Mouse (Mus musculus) c-Kit-positive CD71-positive TER-119-positive erythroid progenitor cells, embryonic 14.5 days (primary cell): ENCODE measurements around the gene Frmd4b.
A peak's percentile ranks its signal among the peaks of the same experiment; 100 is the strongest.

Experiments
- DNase-seq: peaks from one replicate; pipeline ENCODE4 v3.0.0-alpha.2; 2013; ENCODE audit warnings: low spot score

Gene Frmd4b

DNA sequence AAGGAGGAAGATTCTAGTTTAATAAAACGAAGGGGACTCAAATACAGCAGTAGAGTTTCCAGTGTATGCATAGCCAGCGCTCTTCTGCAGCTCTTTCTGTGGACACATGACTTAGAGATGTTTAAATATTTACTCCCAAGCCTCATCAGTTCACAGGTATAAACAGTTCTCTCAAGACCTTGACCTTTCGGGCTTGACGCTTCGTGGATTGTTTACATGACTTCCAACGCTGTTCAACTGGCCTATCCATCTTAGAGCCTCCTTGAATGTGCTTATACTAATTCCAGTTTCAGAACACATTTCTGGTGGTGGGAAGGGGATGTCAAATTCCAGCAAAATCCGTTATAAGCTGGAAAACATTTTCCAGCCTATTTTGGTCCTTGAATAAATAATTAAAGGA is 203.9 kb downstream of the Frmd4b start:
- no peak for DNase-seq

DNA sequence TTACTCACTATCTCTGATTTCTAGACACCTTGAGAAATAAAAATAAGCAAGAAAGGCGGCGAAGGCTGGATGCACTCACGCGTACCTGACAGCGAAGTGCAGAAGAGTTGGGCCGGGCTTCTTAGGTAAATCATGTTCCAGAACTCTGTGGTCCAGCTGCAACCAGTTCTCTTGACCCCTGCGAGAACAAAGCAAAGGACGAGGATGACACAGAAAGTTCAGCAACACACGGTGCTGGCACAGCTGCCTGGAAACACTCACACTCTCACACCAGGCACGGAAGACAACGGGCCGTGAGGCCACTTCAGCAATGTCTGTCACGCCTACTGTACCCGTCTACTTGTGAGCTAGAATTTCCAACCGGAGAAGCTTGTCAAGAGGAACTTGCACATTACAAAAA is 204.9 kb downstream of the Frmd4b start:
- no peak for DNase-seq

DNA sequence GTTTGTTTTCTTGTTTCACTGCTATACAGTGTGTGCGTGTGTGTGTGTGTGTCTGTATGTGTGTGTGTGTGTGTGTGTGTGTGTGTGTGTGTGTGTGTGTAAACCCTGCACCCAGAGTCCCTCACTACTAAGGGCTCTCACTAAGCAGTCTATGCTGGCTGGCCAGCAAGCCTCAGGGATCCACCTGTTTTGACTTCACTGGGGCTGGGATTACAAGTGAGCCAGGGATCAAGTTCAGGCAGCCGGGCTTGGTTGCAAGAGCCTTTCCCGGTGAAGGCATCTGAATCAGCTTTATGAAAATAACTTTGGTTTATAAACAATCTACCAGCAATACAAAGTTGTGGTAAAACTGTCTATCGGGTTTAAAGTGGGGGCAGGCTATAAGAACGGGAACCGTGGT is 206.0 kb downstream of the Frmd4b start:
- no peak for DNase-seq

DNA sequence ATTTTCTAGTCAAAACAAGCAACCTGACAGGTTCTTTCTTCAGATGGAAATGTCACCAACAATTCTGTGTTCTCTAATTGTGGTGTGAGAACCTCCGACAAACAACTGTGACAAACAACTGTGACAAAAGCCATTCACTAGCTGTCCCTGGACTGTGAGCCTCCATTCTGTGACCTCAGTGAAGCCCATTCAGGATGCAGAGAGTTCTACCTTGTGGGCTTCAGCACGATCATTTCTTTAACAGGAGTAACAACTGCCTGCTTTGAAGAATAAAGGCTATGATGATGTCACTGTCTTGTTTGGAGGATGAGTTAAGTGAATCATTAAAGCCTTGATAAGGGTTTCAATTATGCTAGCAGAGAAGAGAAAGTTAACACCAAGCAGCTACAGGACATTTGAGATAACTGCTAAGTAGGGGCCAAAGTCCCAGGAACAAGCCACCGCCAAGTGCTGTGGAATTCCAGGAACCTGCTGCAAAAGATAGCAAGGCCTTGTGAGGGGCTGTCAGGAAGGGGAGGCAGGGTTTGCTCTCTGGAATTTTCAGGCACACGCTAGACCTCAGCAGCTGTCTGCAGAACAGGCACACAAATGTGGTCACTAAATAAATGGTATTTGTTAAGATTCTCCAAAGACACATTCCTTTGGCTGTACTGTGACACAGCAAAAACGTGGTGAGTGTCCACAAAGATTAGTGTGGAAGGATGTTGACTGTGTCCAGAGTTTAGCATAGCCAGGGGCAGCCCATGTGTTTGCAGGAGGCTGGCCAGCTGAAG is 207.7 kb downstream of the Frmd4b start:
- DNase-seq, result no peak

DNA sequence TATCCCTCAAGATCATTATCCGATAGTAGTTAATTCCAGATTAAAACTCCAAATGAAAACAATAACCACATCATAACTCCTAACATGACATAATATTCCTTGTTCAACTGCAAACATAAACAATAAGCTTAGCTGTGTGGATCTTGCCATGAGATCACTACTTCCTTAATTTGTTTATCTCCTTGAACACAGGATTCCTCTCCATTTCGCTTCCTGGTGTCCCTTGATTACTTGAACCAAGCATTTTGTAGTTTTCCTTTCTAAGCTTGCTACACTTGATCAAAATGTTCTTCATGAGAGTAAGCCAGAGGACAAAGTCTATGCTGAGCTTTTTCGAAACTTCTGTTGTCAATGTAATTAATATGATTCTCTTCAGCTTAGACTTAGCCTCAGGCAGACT is 209.4 kb downstream of the Frmd4b start:
- DNase-seq, result no peak

DNA sequence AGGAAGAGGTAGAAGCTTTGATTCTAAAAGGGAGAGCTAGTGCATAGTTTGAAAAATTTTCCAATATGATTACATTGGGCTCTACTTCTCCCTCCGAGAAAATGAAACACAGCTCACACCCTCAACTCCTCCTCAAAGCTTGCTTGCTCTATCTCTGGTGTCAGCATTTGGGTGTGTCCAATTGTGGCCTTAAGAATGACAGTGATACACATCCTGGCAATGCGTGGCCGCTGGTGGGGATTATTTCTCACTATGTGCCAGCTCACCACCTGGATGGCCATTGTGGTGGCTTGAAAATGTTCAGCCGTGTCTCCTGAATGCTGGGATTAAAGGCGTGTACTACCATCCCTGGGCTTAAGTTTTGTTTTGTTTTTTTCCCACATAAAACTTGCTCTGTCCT is 209.9 kb downstream of the Frmd4b start:
- peak; percentile 54 for DNase-seq

DNA sequence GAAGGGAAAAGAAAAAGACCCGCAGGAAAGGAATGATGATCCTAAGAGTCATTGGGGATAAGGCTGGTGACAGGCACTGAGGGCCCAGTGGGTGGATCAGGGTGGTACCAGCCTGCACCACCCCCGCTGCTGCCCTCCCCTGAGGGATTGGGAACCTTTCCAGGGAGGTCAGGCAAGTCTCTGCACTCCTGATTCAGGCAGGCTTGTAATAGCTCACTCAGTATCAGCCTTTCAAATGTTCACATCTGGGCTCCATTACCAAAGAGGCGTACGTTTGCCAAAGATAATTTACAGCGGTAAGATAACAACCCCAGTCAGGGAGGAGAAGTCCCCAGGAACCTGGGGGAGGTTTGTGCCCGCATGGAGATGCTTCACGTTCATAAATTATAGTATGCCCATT is 212.0 kb downstream of the Frmd4b start:
- peak; percentile 53 for DNase-seq

DNA sequence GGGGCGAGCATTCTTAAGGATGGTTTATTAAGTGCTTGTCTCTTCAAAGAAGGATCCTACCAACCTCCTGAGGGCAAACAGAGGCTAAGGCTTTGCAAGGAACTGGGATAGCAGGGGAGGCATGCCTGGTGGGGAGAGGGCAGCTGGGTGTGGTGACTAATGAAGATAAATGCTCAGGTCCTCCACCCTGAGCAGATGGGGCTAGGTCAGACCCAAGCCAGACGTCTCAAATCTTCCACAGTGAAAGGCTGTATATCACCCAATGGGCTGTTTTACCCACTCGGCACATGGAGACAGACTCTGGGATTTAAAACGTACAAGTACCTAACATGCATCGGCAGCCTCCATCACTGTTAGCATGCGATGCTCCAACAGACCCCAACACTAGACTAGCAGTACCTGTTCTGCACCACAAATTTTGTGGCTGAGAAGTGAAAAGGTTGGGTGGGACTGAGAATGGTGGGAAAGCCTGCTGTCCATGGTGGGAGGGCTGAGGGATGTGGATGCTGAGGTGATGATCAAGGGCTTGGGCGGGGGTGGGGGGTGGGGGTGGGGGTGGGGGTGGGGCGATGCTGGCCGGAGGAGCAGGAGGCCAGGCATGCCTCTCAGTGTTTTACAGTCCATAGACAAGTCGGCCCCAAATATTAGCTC is 214.4 kb downstream of the Frmd4b start:
- DNase-seq, result no peak

DNA sequence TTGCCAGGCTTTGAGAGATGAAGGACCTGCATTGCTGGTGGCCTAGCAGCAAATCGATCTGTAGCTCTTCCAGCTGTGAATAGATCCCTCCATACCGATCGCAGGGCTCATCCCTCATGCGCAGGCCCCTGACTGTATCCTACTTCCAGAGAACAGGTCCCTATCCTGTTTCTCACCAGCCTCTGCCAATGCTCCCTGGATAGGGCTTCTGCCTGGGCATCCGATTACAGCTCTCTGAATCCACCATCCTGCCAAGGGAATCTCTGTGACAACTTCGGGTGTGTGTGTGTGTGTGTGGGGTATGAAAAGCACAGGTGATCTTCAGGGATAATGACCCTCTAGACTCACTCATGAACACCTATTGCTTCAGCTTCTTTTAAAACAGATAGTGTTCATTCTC is 216.9 kb downstream of the Frmd4b start:
- DNase-seq, result no peak

DNA sequence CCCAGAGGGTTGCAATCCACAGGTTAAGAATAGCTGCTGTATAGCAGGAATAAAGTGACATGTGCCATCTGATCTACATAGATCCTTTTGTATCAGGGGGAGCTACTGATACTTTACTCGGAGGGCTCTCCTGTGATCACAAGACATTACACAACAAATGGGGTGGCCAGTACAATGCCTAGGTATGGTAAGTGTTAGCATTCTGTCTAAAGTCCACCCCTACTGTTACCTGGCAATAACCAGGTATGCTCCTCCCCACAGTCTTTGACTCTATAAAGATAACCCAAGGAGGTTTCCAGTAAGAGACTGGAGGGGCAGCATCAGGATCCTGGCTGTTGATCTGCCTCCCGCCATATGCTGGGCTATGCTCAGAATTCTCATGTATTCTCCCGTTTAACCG is 219.4 kb downstream of the Frmd4b start:
- DNase-seq, result no peak

DNA sequence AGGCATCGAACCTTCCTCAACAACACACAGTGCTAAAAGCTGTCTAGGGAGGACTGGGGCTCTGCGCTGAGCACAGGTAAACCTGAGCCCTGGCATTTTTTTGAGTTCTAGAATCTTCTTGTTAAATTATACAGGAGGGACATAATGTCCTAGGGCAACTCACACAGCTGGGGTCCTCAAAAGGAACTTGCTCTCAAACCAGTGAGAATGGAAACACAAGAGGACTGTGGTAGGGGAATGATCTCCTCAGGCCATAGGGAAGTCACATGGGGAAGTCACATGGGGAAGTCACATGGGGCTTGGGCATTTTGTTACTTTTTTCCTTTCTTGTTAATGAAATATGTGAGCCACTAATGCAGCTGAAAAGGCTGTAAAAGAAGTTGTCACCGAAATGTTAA is 220.4 kb downstream of the Frmd4b start:
- DNase-seq, result no peak

DNA sequence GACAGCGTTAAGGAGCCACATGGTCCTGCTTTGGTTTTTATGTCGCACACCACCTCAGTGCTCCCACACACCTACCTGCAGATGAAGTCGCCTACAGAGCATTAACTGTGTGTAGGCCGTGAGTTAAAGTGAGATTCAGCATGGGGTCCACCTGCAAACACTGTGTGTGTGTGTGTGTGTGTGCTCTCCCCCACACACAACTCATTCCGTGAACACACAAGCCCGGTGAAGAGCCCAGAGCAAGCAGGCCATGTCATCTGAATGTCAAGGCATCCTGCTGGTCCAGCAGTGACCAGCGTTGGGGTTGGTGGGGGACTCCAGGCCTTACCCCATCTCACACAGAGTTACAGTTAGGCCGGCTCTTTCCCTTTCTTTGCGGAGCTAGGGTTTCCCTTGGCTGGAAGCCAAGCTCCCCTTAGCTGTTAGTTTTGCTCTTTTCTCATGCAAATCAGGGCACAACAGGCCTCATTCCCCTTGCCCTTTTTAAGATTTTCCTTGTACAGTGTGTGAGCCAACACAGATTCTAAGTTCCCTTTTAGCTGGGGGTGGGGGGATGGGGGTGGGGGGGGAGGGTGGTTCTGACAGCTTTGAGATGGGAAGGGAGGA is 220.9 kb downstream of the Frmd4b start:
- no peak for DNase-seq

DNA sequence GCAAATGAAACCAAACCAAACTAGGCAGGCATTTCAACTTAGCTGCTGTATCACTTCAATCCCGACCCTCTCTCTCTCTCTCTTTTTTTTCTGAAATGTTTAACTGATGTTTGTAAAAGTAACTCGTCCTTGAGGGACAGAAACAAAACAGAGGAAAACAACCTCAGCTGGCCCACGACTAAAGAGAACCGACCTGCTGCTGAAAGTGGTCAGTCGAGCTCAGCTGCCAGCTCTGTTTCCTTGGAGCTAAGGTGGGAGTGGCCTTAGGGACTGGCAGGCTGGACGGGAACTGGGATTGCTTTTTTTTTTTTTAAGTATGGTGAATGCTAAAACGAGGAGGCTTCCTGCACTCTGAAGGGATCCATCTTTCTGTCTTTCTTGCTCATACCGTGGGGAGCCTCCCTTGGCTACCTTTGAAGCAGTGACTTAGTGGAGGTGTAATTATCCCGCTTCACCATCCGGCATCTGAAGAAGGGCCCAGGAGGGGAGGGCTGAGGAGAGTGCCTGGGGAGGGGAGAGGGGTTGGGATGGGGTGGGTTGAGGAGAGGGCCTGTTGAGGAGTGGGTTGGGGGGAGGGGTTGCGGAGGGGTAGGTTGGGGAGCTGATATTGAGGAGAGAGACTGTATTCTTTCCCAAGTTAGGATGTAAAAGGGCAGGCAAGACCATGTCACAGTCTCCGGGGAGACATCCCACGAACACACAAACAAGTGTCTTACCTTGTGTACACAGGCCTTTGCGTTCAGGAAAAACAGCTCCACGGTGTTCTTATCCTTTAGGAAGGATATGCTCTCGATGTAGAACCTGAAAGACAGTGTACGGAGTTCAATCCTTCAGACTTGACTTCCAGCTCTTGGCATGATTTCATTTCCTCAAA is 221.6 kb downstream of the Frmd4b start:
- DNase-seq, result no peak

DNA sequence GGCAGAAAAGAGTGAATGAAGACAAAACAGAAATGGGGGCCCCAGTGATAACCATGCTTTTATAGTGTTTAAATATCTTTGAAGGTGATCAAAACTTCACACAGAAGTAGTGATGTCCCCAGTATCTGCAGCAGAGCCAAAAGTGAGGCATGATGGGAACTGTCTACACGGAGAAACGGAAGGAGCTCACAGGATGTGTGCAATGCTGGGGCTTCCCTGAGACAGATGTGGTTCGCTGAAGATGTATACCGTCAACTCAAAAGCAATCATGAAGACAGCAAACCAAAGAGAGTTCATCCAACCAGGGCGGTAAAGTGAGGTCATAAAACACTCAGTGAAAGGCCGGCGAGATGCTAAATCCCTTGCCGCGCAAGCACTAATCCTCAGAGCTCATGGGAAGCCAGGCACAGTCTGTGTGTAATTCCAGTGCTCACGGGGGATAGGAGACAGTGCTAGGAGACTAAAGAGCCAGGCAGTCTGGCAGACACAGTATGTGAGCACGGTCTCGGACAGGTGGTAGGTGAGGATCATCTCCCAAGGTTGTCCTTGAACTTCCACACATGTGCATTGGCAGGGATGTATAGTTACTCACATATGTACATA is 222.8 kb downstream of the Frmd4b start:
- DNase-seq, result no peak

DNA sequence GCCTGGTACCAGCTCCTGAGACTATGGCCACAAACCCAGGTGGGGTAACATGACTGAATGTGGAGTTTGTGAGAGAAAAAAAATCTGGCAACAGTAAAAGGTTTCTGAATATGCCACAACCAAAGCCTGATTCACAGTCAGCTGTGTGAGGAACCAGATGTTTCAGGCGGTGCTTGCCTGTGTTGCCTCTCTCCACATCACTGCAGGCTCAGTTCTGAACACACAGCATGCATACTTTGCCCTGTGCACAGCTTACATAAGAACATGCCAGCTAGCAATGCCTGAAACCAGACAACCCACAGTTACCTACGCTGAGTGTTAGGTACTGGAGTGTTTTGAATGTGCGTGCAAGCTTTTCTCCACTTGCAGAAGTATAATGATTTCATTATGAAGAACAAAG is 224.4 kb downstream of the Frmd4b start:
- DNase-seq, result no peak

DNA sequence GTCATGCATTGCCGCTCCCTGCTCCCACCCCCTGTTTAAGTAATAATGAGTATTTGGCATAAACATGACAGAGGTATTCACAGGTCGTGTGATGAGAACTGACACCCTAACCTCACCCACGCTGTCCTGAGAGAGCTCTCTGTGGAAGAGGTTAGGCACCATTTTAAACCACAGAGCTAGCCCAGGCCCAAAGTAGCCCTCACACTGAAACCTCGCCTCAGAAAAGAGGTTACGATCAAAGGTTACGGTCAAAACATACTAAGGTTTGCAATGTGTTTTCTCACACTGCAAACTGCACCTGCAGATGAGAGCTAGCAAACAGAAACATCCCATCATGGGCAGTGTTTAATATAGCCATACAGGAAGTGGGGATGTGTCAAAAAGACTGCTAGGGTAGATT is 230.0 kb downstream of the Frmd4b start:
- DNase-seq, result no peak

DNA sequence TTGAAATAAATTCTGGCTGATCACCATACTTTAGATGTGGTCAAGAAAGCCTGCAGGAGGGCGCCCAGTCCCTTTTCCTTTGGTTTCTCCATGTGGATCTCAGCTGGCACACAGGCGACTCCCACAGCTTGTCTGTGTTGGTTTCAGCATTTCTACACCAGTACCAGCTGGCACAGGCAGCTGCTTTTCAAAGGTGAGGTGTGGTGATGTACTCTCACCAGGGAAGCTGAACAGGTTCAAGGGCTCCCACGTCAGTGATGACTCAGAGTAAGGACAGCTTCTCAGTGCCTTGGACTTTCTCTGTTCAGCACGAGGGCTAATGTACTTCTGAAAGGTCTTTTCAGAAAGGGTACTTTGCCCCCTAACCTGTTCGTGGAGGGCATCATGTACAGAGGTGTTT is 232.4 kb downstream of the Frmd4b start:
- no peak for DNase-seq

DNA sequence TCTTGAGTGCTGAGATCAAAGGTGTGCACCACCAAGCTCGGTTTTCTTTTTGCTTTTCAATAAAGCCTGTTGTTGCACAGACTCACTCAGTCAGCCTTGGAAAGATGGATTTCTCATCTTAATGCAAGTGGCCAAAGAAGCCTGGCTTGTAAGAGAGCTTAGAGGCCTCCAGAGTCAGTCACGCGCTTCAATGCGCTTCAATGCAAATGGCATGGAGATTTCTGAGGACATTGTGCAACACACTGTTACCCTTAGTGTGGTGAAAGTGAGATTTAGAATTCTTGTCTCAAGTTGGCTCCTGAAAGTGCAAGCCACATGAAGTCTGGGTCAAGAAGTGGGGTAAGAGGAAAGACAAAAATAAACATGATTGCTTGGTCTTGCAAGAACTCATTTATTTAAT is 236.1 kb downstream of the Frmd4b start:
- DNase-seq, result no peak

DNA sequence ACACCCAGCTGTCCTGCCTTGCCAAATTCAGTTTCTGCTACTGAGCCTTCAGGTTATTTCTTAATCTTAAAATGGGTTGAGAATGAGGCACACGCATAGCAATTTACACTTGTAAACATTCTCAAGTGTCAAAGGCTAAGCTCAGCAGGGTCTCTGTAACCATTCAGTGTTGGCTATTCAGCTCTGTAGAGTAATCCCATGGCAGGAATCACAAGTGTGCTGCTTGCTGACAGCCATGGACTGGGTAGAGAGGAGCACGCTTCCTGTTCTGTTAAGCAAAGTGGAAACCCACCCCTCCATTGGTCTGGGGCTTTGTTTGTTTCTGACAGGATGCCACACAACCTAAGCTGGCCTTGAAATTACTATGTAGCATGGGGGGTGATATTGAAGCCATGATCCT is 246.4 kb downstream of the Frmd4b start:
- DNase-seq, result no peak

DNA sequence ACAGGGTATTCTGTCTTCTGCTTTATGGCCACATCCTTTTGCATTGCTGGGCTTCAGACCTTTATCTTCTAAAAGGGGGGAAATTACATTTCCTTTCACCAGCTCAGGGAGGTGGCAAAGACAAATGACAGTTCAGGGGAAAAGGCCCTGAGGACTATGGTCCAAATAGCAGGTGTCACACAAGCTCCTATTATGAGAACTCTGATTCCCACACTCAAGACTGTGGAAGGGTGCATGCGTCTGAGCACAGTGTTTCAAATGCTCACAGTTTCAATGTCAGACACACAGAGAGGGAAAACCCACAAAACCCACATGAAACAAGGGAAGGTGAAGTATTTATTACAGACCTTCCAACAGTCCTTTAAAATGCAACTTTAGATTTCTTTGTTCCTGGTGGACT is 246.9 kb downstream of the Frmd4b start:
- DNase-seq, result no peak

DNA sequence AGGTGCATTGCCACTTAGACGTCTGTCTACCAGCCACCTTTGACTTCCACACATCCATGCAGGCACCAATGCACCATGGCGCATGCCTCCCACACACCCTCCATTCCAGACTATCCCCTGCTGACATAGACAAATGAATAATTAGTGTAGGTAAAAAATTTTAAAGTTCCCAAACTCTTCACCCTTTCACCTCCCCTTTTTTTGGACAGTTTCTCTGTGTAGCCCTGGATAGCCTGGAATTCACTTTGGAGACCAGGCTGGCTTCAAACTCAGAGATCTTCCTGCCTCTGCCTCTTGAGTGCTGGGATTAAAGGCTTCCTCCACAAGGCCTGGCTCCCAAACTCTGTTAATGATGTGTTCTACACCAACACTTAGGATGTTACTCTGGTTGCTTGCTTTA is 253.5 kb downstream of the Frmd4b start:
- DNase-seq, result no peak

DNA sequence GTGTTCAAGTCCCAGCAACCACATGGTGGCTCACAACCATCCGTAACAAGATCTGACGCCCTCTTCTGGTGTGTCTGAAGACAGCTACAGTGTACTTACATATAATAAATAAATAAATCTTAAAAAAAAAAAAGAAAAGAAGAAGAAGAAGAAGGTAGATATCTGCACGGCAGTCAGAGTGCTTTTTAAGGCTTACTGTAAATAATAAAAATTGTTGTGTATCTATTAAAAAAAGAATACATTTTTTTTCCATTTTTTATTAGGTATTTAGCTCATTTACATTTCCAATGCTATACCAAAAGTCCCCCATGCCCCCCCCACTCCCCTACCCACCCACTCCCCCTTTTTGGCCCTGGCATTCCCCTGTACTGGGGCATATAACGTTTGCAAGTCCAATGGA is 259.7 kb downstream of the Frmd4b start:
- DNase-seq, result peak; percentile 90
